Comparison of ENCODE assay signal across 34 mouse cellular contexts in the genomic region with DNA sequence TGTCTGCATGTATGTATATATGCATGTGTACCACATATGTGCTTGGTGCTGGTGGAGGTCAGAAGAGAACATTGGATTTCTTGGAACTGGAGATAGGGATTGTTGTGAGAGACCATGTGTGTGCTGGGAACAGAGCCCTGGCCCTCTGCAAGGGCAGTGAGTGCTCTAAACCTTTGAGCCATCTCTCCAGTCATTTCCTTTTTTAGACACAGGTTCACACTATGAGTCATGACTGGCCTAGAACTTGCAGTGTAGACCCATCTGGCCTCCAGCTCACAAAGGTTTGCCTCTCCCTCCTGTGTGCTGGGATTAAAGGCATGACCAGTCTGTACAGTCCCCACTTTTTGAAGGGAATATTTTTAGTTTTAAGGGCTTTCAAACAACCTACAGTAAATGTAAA. TPM values are rescaled to one million over a fixed set of nuclear protein-coding genes. Genes with fewer than 3 reads are reported as not detected.
"Had no signal": no experiment of that assay in that cellular context is flagged by ENCODE, and none has a peak within 500 bp of the region (broad histone marks: within the 10 kb centered on the region; RNA-seq: fewer than 3 reads in every experiment).

No protein-coding gene starts in this region.

- H3K27ac ChIP-seq: limb, embryonic 10.5 days; limb, embryonic 12.5 days; limb, embryonic 13.5 days; limb, embryonic 15.5 days; liver, embryonic 12.5 days; liver, embryonic 13.5 days; liver, embryonic 14.5 days; liver, embryonic 15.5 days; lung, embryonic 15.5 days; macrophage; midbrain, embryonic 10.5 days; midbrain, embryonic 12.5 days; midbrain, embryonic 13.5 days; midbrain, embryonic 15.5 days; neural tube, embryonic 12.5 days had no signal

- H3K9me3 ChIP-seq: limb, embryonic 10.5 days; limb, embryonic 12.5 days; limb, embryonic 13.5 days; limb, embryonic 15.5 days; liver, embryonic 12.5 days; liver, embryonic 13.5 days; liver, embryonic 15.5 days; lung, embryonic 15.5 days; megakaryocyte, embryonic 14.5 days; midbrain, embryonic 10.5 days; midbrain, embryonic 12.5 days; midbrain, embryonic 13.5 days; midbrain, embryonic 15.5 days; neural tube, embryonic 12.5 days had no signal

- H3K4me2 ChIP-seq: limb, embryonic 12.5 days; limb, embryonic 13.5 days; limb, embryonic 15.5 days; liver, embryonic 11.5 days; liver, embryonic 12.5 days; liver, embryonic 13.5 days; liver, embryonic 15.5 days; lung, embryonic 14.5 days; lung, embryonic 15.5 days; midbrain, embryonic 11.5 days; midbrain, embryonic 12.5 days; midbrain, embryonic 13.5 days; midbrain, embryonic 15.5 days; neural tube, embryonic 12.5 days had no signal

- H3K27me3 ChIP-seq: limb, embryonic 12.5 days; limb, embryonic 13.5 days; limb, embryonic 15.5 days; liver, embryonic 12.5 days; liver, embryonic 13.5 days; liver, embryonic 15.5 days; lung, embryonic 15.5 days; megakaryocyte, embryonic 14.5 days; midbrain, embryonic 12.5 days; midbrain, embryonic 13.5 days; midbrain, embryonic 15.5 days; neural tube, embryonic 12.5 days had no signal

- H3K4me3 ChIP-seq: limb, embryonic 10.5 days; limb, embryonic 12.5 days; limb, embryonic 13.5 days; limb, embryonic 15.5 days; liver, embryonic 12.5 days; liver, embryonic 13.5 days; liver, embryonic 15.5 days; lung, embryonic 15.5 days; megakaryocyte, embryonic 14.5 days; midbrain, embryonic 10.5 days; midbrain, embryonic 12.5 days; midbrain, embryonic 13.5 days; midbrain, embryonic 15.5 days; myocyte; neural tube, embryonic 12.5 days had no signal

- H3K4me1 ChIP-seq: limb, embryonic 10.5 days; limb, embryonic 12.5 days; limb, embryonic 13.5 days; limb, embryonic 15.5 days; liver, embryonic 12.5 days; liver, embryonic 13.5 days; liver, embryonic 15.5 days; lung, embryonic 15.5 days; midbrain, embryonic 10.5 days; midbrain, embryonic 12.5 days; midbrain, embryonic 13.5 days; midbrain, embryonic 15.5 days; neural tube, embryonic 12.5 days had no signal

- H3K36me3 ChIP-seq: limb, embryonic 10.5 days; limb, embryonic 12.5 days; limb, embryonic 13.5 days; limb, embryonic 15.5 days; liver, embryonic 12.5 days; liver, embryonic 13.5 days; liver, embryonic 15.5 days; lung, embryonic 15.5 days; midbrain, embryonic 10.5 days; midbrain, embryonic 12.5 days; midbrain, embryonic 13.5 days; midbrain, embryonic 15.5 days; neural tube, embryonic 12.5 days had no signal

- H3K9ac ChIP-seq: limb, embryonic 12.5 days; limb, embryonic 13.5 days; limb, embryonic 15.5 days; liver, embryonic 12.5 days; liver, embryonic 13.5 days; liver, embryonic 14.5 days; liver, embryonic 15.5 days; liver, postnatal 0 days; lung, embryonic 14.5 days; lung, embryonic 15.5 days; midbrain, embryonic 12.5 days; midbrain, embryonic 13.5 days; midbrain, embryonic 15.5 days; neural tube, embryonic 12.5 days had no signal

- DNase-seq: left cerebral cortex, postnatal 4 days; liver; liver, embryonic 13.5 days; liver, postnatal 0 days; lung, adult 18-20 months; lung, adult 2 months; lung, embryonic 14.5 days; lung, postnatal 10 days; lung, postnatal 14 days; lung, postnatal 36 days; midbrain, embryonic 14.5 days had no signal

RNA-seq across cellular contexts. Expression of a gene that starts 33.8 kb away (rescaled TPM):
- total RNA-seq: liver, adult 2 months; megakaryocyte progenitor cell, adult 5-6 weeks; megakaryocyte, adult 5-6 weeks; megakaryocyte-erythroid progenitor cell, adult 5-6 weeks; monocyte, adult 5-6 weeks had no signal
- polyA plus RNA-seq: liver, adult 2 months; liver, embryonic 13.5 days; lung, embryonic 15.5 days had no signal
